Mouse (Mus musculus) T-helper 2 cell (primary cell): ENCODE results near the gene Zfp1.

Source experiments
- in situ Hi-C: fragments of 300-600 bp; cut with MboI, MseI; formaldehyde crosslinking; loops from one replicate; pipeline ENCODE4 v1.15.1; 2025; ENCODE audit warnings: high pct_unique_total_duplicates

The Zfp1 gene

GRCm38 (mm10) chr8:111658819-111659423 lies 15.7 kb downstream of the Zfp1 start:
- in situ Hi-C loops = no loop called here

DNA sequence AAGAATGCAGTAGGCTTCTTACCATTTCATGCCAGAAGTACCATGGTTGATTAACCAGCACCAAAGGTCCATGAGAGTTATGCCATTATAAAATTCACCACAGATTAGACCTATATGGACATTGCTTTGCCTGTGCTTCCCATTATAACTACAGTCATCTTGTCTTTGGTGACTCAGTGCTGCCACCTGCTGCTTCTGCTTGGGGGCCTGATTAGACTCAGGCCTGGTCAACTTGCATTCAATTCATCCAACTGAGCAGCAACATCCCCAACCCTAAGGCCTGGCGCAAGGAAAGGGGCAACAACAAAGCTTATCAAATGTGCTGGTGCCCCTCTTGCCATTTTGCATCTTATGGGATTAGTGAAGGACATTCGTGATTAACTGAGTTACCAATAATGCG lies 19.3 kb downstream of the Zfp1 start:
- in situ Hi-C loops = no loop called here

- in situ Hi-C loops = no loop called here
Measured at GRCm38 (mm10) chr8:111666751-111667150, 23.6 kb downstream of the Zfp1 start.

DNA sequence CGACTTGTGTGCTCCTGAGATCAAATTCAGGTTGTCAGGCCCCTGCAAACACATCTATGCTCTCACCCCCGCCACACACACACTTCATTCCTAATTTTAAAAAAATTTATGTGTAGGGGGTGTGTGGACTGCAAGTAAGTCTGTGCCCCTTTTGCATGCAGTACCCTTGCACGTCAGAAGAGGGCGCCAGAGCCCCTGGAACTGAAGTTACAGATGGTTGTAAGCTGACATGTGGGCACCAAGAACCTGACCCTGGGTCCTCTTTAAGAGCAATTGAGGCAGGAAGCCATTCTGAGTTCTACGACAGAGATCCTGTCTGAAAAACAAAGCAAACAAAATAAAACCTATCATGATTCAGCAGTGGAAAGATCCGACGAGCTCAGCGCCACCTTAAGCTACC lies 33.0 kb downstream of the Zfp1 start:
- in situ Hi-C loops = no loop called here

GRCm38 (mm10) chr8:111678111-111678510 lies 34.9 kb downstream of the Zfp1 start:
- in situ Hi-C loops = no loop called here

DNA sequence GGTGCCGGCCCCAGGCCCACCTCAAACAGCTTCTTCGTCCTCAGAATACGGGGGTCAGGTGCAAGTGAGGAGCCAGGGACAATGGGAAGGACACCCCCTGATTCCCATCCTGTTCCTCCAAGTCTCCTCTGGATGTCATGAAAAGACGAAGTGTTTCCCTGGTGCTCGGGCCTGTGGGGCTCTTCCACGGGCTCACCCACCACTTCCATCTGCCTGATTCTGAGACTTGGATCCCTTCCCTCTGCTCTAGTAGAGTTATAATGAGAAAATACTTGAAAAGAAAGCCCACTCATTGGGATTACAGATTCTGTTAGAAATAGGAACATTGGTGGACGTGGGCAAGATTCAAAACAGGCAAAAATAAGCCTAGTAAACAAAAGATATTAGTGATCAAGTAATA lies 35.6 kb downstream of the Zfp1 start:
- in situ Hi-C loops = no loop called here

DNA sequence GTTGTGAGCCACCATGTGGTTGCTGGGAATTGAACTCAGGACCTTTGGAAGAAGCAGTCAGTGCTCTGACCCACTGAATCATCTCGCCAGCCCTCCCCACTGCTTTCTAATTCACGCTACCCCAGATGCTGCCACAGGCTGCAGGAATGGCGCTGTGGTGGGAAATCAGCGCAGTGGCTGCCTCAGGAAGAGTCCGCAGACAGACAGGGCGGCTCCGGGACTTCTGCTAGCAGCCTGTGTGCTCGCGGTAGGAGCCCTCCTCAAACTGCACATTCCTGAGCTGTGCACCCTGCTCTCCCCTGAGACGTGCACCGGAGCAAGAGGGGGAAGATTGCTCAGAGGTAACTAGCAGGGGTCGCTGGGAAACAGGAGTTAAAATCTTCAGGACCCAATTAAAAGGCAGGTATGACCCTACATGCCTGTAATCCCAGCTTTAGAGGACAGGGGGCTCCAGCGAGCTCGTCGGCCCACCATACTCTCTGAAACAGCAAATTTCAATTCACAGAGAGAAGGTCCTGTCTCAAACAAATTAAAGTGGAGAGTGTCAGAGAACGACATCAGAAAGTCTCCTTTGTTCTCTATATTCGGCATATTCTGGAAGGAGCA lies 37.3 kb downstream of the Zfp1 start:
- in situ Hi-C loops = no loop called here

- in situ Hi-C loops = no loop called here
Measured at GRCm38 (mm10) chr8:111681153-111681552, 38.0 kb downstream of the Zfp1 start.

- in situ Hi-C loops = no loop called here
Measured at GRCm38 (mm10) chr8:111682521-111682920, 39.3 kb downstream of the Zfp1 start.

- in situ Hi-C loops = no loop called here
Measured at GRCm38 (mm10) chr8:111686881-111687280, 43.7 kb downstream of the Zfp1 start.

- in situ Hi-C loops = loop anchor here (10.0 kb wide), 1 partner anchor 144 kb away; no protein-coding TSS in a partner anchor
Measured at GRCm38 (mm10) chr8:111690960-111691445, 47.8 kb downstream of the Zfp1 start, which contains the start of gene Ctrb1. Ctrb1 (minus strand) TSS chr8:111691010.

GRCm38 (mm10) chr8:111693261-111693741 lies 50.1 kb downstream of the Zfp1 start:
- in situ Hi-C loops = loop anchor here (10.0 kb wide), 1 partner anchor 142 kb away; no protein-coding TSS in a partner anchor

- in situ Hi-C loops = loop anchor here (10.0 kb wide), 1 partner anchor 139 kb away; no protein-coding TSS in a partner anchor
Measured at GRCm38 (mm10) chr8:111695441-111695840, 52.2 kb downstream of the Zfp1 start.

DNA sequence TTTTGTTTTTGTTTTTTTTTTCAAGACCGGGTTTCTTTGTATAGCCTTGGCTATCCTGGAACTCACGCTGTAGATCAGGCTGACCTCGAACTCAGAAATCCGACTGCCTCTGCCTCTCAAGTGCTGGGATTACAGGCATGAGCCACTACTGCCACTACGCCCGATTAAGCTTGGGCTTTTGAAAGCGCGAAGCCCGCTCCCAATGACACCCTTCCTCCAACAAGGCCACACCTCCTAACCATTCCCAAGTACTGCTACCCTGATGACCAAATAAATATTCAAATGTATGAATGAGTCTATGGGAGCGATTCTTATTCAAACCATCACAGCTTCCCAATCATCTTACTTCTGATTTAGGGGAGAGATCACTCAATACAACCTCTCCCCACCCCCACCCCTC lies 54.5 kb downstream of the Zfp1 start:
- in situ Hi-C loops = loop anchor here (10.0 kb wide), 1 partner anchor 137 kb away; no protein-coding TSS in a partner anchor

DNA sequence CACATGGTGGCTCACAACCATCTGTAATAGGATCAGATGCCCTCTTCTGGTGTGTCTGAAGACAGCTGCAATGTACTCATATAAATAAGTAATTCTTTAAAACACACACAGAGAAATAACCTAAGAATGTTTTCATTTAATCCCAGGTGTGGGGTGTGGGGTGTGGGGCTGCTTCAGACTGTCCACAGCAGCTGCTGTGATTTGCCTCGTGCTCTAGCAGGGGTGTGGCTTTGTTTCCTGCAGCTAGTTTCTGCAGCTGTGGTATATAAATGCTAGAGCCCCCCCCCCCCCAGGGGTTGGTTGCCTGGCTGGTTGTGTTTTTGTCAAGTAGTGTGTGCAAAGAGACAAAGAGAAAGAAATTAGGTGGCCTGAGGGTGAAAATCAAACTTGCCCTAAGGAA lies 55.8 kb downstream of the Zfp1 start:
- in situ Hi-C loops = loop anchor here (10.0 kb wide), 1 partner anchor 136 kb away; no protein-coding TSS in a partner anchor

- in situ Hi-C loops = no loop called here
Measured at GRCm38 (mm10) chr8:111700201-111700600, 57.0 kb downstream of the Zfp1 start.

GRCm38 (mm10) chr8:111700740-111701139 lies 57.5 kb downstream of the Zfp1 start:
- in situ Hi-C loops = no loop called here

GRCm38 (mm10) chr8:111701380-111701779 lies 58.2 kb downstream of the Zfp1 start:
- in situ Hi-C loops = no loop called here

GRCm38 (mm10) chr8:111704585-111704984 lies 61.4 kb downstream of the Zfp1 start:
- in situ Hi-C loops = no loop called here

- in situ Hi-C loops = no loop called here
Measured at GRCm38 (mm10) chr8:111705222-111705621, 62.0 kb downstream of the Zfp1 start.

- in situ Hi-C loops = no loop called here
Measured at GRCm38 (mm10) chr8:111705699-111706098, 62.5 kb downstream of the Zfp1 start.

DNA sequence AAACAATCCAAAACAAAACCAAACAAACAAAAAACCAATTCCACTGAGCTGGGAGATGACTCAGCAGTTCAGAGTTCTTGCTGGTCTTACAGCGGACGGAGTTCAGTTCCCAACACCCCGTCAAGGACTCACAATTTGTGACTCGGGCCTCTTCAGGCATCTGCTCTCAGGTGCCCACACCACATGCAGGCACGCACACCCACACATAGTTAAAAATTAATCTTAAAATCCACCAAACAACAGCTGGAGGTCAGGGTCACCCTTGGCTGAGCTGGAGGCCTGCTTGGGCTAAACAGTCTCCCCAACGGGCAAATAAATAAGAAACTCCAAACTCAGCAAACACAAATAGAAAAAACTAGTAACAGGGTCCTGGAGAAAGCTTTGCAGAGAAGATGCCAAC lies 65.1 kb downstream of the Zfp1 start:
- in situ Hi-C loops = no loop called here

DNA sequence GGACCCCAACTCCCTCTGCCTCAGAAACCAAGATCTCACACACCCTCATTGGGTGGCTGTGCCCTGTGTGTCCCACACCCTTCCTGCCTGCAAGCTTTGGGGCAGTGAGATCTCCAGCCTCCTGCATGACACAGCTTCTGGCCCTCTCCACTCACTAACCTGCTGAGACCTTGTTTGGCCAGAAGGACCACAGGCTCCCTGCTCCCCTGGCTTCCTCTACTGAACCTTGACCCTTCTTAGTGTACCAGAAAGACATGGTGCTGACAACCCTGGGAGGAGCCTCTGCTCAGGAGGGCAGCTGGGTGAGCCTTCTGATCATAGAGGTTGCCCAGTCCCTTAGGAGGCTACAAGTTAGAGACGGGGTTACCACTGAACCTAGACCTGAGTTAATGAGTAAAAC lies 66.0 kb downstream of the Zfp1 start:
- in situ Hi-C loops = no loop called here
